11 mouse cellular contexts compared by ENCODE assay signal in the genomic region with DNA sequence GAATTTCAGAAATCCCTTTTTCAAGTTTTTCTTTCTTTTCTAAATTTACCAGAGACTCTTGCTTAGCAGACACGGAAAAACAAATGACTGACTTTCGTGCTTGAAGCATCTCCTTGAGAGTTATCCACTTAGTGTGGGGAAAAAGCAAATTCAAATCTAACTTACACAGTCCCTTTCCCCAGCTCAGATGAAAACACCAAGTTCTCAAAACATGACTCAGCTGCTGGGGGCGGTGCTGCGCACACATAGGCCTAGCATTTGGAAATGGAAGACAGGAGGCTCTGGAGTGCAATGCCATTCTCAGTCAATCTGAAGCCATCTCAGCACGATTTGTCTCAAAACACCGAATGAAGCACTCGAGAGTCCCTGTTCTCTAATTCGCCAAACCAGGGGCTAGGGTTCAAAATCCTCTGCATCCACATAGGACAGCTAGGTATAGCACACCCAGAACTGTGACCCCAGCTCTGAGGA. TPM values are rescaled to one million over a fixed set of nuclear protein-coding genes. Genes with fewer than 3 reads are reported as not detected.
DNase-seq lines count a peak whose midpoint lies in the region; ATAC-seq and TF ChIP-seq lines count a peak whose summit lies in the region.
"Had no signal": no experiment of that assay in that cellular context is flagged by ENCODE, and none has a peak within 500 bp of the region (broad histone marks: within the 10 kb centered on the region; RNA-seq: fewer than 3 reads in every experiment).

No protein-coding gene starts in this region.

- H3K4me1 ChIP-seq in embryonic facial prominence, embryonic 11.5 days (ENCODE audit: control insufficient read depth, insufficient read depth, low read length), result no peaks in the 10 kb centered on the region
- peaks cover 66% of the 10 kb centered on the region for H3K4me1 ChIP-seq in hindbrain, embryonic 15.5 days (replicated peaks)
- peaks cover 35% of the 10 kb centered on the region for H3K4me1 ChIP-seq in neural tube, embryonic 14.5 days (ENCODE audit: control insufficient read depth, insufficient read depth, low read length)

- no peak overlapping the region for H3K4me2 ChIP-seq in embryonic facial prominence, embryonic 11.5 days (ENCODE audit: low read depth, low read length)
- peak overlapping the region; percentile 58 for H3K4me2 ChIP-seq in hindbrain, embryonic 15.5 days
- peak overlapping the region; percentile 36; the same call in 1 of the 2 replicates for H3K4me2 ChIP-seq in neural tube, embryonic 14.5 days (ENCODE audit: low read depth, low read length)

- H3K27ac ChIP-seq in left cerebral cortex, adult 2 months, result peak overlapping the region; percentile 72
- H3K27ac ChIP-seq in embryonic facial prominence, embryonic 11.5 days (replicated peaks; ENCODE audit: low read depth, low read length), result no peak overlapping the region; the same call in 1 of the 2 replicates
- no peak overlapping the region for H3K27ac ChIP-seq in hindbrain, embryonic 15.5 days (replicated peaks)
- H3K27ac ChIP-seq in neural tube, embryonic 14.5 days (ENCODE audit: low read depth, low read length), result no peak overlapping the region
- H3K27ac ChIP-seq: heart, adult 2 months had no signal

- H3K4me3 ChIP-seq in left cerebral cortex, adult 2 months, result peak overlapping the region; percentile 27; the same call in 1 of the 2 replicates
- no peak overlapping the region for H3K4me3 ChIP-seq in embryonic facial prominence, embryonic 11.5 days (ENCODE audit: low read depth, low read length)
- peak overlapping the region; percentile 20; the same call in 1 of the 2 replicates for H3K4me3 ChIP-seq in hindbrain, embryonic 15.5 days
- no peak overlapping the region for H3K4me3 ChIP-seq in neural tube, embryonic 14.5 days (ENCODE audit: low read depth, low read length)
- H3K4me3 ChIP-seq: heart, adult 2 months had no signal

- WGBS in embryonic facial prominence, embryonic 11.5 days, result 79% methylated on average over 8 of the region's 8 CpGs
- WGBS in hindbrain, embryonic 15.5 days, result 47% methylated on average over 8 of the region's 8 CpGs
- 64% methylated on average over 8 of the region's 8 CpGs for WGBS in neural tube, embryonic 14.5 days

- no peak for ATAC-seq in embryonic facial prominence, embryonic 11.5 days (replicated peaks; ENCODE audit: insufficient number of reproducible peaks, low FRiP score, low TSS enrichment, low read depth)
- no peak for ATAC-seq in hindbrain, embryonic 15.5 days (ENCODE audit: low FRiP score, low read depth)
- ATAC-seq in neural tube, embryonic 14.5 days (ENCODE audit: low read depth), result no peak

- no peaks in the 10 kb centered on the region for H3K27me3 ChIP-seq in embryonic facial prominence, embryonic 11.5 days (ENCODE audit: control insufficient read depth, insufficient read depth, low read length)
- H3K27me3 ChIP-seq in hindbrain, embryonic 15.5 days, result no peaks in the 10 kb centered on the region
- H3K27me3 ChIP-seq in neural tube, embryonic 14.5 days (ENCODE audit: control insufficient read depth, insufficient read depth, low read length), result no peaks in the 10 kb centered on the region

- TF ChIP-seq CTCF in left cerebral cortex, adult 2 months (IDR thresholded peaks at IDR 0.05), result peak; percentile 5

- intact Hi-C loops in left cerebral cortex, adult 2 months (cut with DNase I), result loop anchor here (5.0 kb wide), 1 partner anchor 101 kb away; no protein-coding TSS in a partner anchor

- 0 out of 2 replicates have a peak overlapping the region, but pooled peaks have one; percentile 2 for H3K9ac ChIP-seq in embryonic facial prominence, embryonic 11.5 days (replicated peaks; ENCODE audit: low read length)
- H3K9ac ChIP-seq in hindbrain, embryonic 15.5 days, result no peak overlapping the region
- no peak overlapping the region for H3K9ac ChIP-seq in neural tube, embryonic 14.5 days (replicated peaks; ENCODE audit: low read depth, low read length)

- no peaks in the 10 kb centered on the region; the same call in 1 of the 2 replicates for H3K36me3 ChIP-seq in embryonic facial prominence, embryonic 11.5 days (replicated peaks; ENCODE audit: control insufficient read depth, insufficient read depth, low read depth, low read length)
- H3K36me3 ChIP-seq in hindbrain, embryonic 15.5 days, result no peaks in the 10 kb centered on the region
- no peaks in the 10 kb centered on the region for H3K36me3 ChIP-seq in neural tube, embryonic 14.5 days (ENCODE audit: control insufficient read depth, insufficient read depth, low read length)
- H3K36me3 ChIP-seq: G1E had no signal

- no peaks in the 10 kb centered on the region for H3K9me3 ChIP-seq in embryonic facial prominence, embryonic 11.5 days (replicated peaks; ENCODE audit: control insufficient read depth, low read length)
- no peaks in the 10 kb centered on the region for H3K9me3 ChIP-seq in hindbrain, embryonic 15.5 days
- no peaks in the 10 kb centered on the region for H3K9me3 ChIP-seq in neural tube, embryonic 14.5 days (ENCODE audit: control insufficient read depth, low read length)

- peak; percentile 43 to 56 for DNase-seq in left cerebral cortex, adult 2 months (ENCODE audit: extremely low spot score in 1 of 2, low spot score in 2 of 2)
- no peak for DNase-seq in left cerebral cortex, adult 11 months (ENCODE audit: low spot score)
- DNase-seq in embryonic facial prominence, embryonic 11.5 days (ENCODE audit: low spot score), result no peak
- no peak for DNase-seq in ovary, postnatal 10 days (ENCODE audit: low spot score)
- DNase-seq in spleen, postnatal 14 days (ENCODE audit: low spot score in 2 of 2), result no peak
- DNase-seq in urinary bladder, postnatal 25 days (ENCODE audit: low spot score), result no peak
- DNase-seq: cerebellum, postnatal 14 days; heart, adult 2 months had no signal

RNA-seq across cellular contexts. Expression of gene Epha4, which starts 11.1 kb away (rescaled TPM):
- 100 to 1,000 TPM; 173 to 174 TPM for total RNA-seq in left cerebral cortex, adult 2 months (2021)
- polyA plus RNA-seq in embryonic facial prominence, embryonic 11.5 days (2014; fragmentation: Nextera tagmentation; extraction: Ambion mirVana), result 28.8 and 30.4 TPM in 2 replicates
- polyA plus RNA-seq in hindbrain, embryonic 15.5 days (2015; fragmentation: Nextera tagmentation; extraction: Ambion mirVana), result 37.9 and 49.8 TPM in 2 replicates
- polyA plus RNA-seq in neural tube, embryonic 14.5 days (2014; fragmentation: Nextera tagmentation; extraction: Ambion mirVana), result 41.8 and 45.9 TPM in 2 replicates
- polyA plus RNA-seq: G1E had no signal

Comparison
In these comparisons a context has a peak if more than half of its experiments do, and no peak if none do; other contexts are left out.
1. DNase-seq: peak in left cerebral cortex, adult 2 months (2 of 2); none in left cerebral cortex, adult 11 months (single experiment), embryonic facial prominence, embryonic 11.5 days (single experiment), ovary, postnatal 10 days (single experiment), spleen, postnatal 14 days (0 of 2) and urinary bladder, postnatal 25 days (single experiment).
2. H3K4me3 ChIP-seq: peak in left cerebral cortex, adult 2 months (single experiment) and hindbrain, embryonic 15.5 days (single experiment); none in embryonic facial prominence, embryonic 11.5 days (single experiment) and neural tube, embryonic 14.5 days (single experiment).